Mouse (Mus musculus): ENCODE results near the gene Rhag.

GRCm38 (mm10) chr17:40823817-40824216 lies 12.9 kb downstream of the Rhag start:
- TF ChIP-seq POLR2A (IDR thresholded peaks at IDR 0.05; ENCODE audit: low read depth, low read length) (no peak), CTCF (IDR thresholded peaks at IDR 0.05; ENCODE audit: borderline replicate concordance, insufficient read depth, low read length) (no peak)
